Mouse (Mus musculus) naive thymus-derived CD4-positive, alpha-beta T cell, adult 5 months (primary cell): Measurements from ENCODE around the gene Trpm8. TPM values are rescaled to one million over a fixed set of nuclear protein-coding genes. Genes with fewer than 3 reads are reported as not detected.

ENCODE experiments used
- polyA plus RNA-seq: library from polyadenylated mRNA; unstranded; fragments of 100-300 nt; shearing (Covaris generic); gene quantifications from one replicate; pipeline ENCODE4 v1.2.1, GENCODE M21; 2017

Gene Trpm8
- not detected for polyA plus RNA-seq

DNA sequence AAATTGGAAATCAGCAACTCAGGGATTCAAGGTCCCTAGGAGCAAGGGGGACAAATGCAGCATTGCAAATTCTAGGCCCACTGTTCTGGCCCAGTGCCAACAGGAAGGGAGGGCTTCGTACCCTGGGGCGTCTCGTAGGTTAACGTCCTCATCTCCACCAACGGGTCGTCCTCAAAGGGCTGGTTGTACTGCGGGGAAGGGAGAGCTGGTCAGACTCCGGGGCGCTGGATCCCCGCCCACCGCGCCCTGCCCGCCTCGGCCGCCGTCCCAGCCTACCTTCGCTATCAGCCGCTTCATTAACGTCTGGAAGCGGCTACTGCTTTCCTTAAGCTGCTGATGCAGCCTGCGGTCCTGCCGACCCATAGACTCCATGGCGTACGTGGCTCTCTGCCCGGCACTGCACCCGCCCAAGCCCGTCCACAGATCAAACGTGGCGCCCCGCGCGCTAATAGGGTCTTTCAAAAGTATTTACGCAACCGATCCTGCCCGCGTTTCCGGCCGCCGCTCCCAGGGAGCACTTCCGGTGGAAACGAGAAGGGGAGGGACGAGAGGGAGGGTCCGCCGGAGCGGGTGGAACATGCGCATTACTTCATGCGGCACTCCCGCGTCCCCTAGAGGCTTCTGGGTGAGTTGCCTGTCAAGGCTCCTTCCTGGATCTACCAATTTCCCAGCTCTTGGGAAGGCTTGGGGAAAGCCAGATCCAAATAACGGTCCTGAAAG lies at the start of gene Trpm8, which contains the start of gene Hjurp:
Gene Trpm8, plus strand, starts transcription at position 564 of the 720 bp plus-strand sequence.
Gene Hjurp, minus strand, starts transcription at position 536 of the 720 bp plus-strand sequence.

DNA sequence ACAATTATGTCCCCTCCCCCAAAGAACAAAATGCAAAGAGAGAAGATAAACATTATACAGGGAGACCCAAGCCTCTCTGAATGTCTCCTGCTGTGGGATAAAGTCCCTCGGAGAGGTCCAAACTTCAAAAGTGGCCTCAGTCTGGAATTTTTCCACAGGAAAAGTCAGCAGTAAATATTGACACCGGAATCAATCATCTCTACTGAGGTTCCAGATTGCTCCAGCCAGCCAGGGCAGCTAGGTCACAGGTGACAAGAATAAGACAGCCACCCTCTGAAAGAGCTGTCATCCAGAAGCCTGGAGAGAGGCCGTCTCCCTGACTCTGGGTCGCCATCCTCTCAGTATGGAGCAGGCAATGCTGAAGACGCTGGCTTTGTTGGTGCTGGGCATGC lies 129.3 kb downstream of the Trpm8 start, which contains the start of gene Spp2:
Gene Spp2, plus strand, starts transcription at position 155 of the 392 bp plus-strand sequence.

Other genes starting within 250 kb of the Trpm8 start
- gene Ugt1a10, start 222.3 kb upstream of the Trpm8 start, polyA plus RNA-seq, result not detected
- gene Ugt1a9, start 206.9 kb upstream of the Trpm8 start, polyA plus RNA-seq, result 0.22 TPM
- gene Ugt1a8, start 189.8 kb upstream of the Trpm8 start, polyA plus RNA-seq, result not detected
- not detected for gene Ugt1a7c, start 182.6 kb upstream of the Trpm8 start, polyA plus RNA-seq
- gene Ugt1a6b, start 174.4 kb upstream of the Trpm8 start, polyA plus RNA-seq, result not detected
- gene Ugt1a6a, start 142.9 kb upstream of the Trpm8 start, polyA plus RNA-seq, result 0.26 TPM
- not detected for gene Ugt1a5, start 111.6 kb upstream of the Trpm8 start, polyA plus RNA-seq
- not detected for gene Ugt1a2, start 77.1 kb upstream of the Trpm8 start, polyA plus RNA-seq
- gene Dnajb3, start 71.9 kb upstream of the Trpm8 start, polyA plus RNA-seq, result not detected
- gene Ugt1a1, start 65.7 kb upstream of the Trpm8 start, polyA plus RNA-seq, result not detected
- 0.66 TPM for gene Mroh2a, start 50.7 kb upstream of the Trpm8 start, polyA plus RNA-seq
- 104 TPM for gene Hjurp, start within 50 bp of the Trpm8 start, polyA plus RNA-seq
- not detected for gene Spp2, start 129.3 kb downstream of the Trpm8 start, polyA plus RNA-seq
- not detected for gene Glrp1, start 232.4 kb downstream of the Trpm8 start, polyA plus RNA-seq